Mouse (Mus musculus): ENCODE data around the gene Pogz.
"Not testable (repeated sequence)": the region's sequence is repeated elsewhere in the genome, so short reads cannot be mapped to it uniquely, and the experiment has no call there.

The Pogz gene

DNA sequence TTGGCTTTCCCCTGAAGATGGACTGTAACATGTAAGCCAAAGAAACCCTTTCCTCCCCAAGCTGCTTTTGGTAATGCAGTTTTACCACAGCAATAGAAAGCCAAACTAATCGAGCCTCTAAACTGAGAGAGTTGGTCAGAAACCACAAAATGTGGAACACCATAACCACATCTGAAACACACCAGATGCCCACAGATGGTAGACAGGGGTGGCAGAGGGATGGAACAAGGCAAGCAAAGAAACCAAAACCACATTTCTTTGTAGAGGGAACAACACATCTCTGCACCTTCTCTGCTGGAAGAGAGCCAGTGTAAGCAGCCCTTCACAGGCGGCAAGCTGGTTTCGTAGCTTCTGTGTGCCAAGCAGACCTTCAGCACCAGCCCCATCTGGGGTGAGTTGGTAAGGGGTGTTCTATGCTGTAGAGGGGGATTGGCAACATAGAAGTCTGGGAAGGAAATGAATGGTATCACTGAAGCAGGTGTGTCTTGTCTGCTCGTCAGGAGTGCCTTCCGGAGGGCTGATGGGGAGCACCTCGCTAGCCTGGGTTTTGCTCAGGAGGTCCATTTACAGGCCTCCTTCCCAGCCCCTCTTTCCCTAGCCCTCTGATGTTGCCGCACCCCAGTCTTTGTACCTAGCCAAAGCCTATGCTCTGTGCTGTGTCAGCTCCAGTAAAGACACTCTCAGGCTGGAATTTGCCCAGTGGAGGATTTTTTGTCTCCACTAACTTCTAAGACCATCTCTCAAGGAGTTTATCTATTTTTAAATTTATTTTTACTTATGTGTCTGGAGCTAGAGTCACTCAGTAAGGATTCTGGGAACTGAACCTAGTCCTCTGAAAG lies 78.8 kb downstream of the Pogz start:
- DNase-seq (ENCODE audit: low spot score) = no peak

DNA sequence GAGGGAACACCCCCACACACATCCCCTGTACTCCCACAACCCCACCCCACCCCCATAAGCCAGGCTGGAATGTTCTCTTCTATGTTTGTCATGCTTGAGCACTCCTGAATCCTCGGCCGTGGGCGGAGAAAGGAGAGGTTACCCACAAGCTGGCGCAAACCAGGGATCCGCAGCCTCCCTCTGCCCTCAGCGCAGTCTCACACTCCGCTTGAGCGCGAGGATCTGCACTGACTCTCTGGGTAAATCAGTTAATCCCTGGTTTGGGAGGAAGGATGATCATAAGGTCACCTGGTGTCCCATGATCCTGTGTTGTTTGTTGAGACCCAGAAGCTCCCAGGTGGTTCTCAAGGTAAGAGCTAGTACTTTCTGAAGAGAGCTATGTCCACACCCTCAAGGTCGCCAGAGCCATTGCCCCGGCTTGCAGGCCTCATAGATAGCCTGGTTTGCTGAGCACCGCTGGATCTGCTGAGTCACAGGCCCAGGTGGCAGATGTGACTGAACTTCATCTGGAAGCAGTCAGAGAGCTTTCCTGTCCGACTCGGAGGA lies 80.5 kb downstream of the Pogz start:
- DNase-seq (ENCODE audit: low spot score) = no peak

DNA sequence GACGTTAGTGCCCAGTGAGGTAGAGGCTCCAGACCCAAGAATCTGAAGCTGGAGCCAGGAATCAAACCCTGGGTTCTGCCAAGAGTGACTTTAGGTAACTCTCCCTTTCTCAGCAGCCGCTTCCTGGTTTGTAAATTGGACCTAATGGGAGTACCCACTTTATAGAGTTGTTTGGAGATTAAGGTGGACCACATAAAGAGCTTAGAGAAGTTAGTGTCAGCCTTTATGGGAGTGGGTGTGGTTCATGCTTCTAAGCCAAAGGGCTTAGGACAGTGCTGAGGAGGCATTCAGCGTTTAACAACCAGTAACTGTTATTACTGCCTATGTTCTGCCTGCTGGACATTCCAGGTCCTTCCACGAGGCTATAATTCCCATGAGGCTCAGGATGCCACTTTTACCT lies 81.5 kb downstream of the Pogz start:
- no peak for DNase-seq (ENCODE audit: low spot score)

DNA sequence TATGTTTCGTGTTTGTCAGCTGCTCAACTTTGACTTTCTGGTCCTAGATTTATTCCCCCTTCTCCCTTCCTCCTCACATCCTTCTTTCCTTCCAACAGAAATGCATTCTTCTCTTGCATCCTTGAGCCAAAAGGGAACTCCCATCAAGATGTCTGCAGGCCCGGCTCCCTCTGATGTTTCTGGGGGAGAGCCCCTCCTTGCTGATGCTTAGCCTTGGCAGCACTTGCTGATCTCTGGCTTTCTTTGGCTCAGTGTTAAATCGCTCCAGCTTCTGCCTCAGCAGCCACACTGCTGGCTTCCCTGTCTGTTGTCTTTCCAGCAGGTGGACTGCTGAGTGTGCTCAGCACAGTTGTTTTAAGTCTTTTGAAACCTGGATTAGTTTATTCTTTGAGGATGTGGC lies 83.7 kb downstream of the Pogz start:
- DNase-seq (ENCODE audit: low spot score) = no peak

DNA sequence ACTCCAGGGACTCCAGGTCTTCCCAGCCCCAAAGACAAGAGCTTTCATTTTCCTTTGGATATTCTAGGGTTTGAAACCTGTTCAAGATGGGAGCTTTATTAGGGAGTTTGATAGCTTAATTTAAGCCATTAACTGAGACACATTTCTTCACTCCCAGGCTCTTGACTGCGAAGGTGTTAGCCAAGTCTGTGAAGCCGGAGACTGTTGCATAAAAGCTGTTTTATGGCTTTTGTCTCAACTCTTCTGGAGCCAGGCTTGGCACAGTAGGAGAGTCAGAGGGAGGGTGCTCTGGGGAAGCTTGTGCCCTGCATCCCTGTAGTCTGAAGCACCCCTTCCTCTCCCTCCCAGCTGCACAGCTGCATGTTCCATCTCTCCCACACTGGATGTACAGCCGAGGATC lies 85.0 kb downstream of the Pogz start:
- DNase-seq (ENCODE audit: low spot score) = no peak

DNA sequence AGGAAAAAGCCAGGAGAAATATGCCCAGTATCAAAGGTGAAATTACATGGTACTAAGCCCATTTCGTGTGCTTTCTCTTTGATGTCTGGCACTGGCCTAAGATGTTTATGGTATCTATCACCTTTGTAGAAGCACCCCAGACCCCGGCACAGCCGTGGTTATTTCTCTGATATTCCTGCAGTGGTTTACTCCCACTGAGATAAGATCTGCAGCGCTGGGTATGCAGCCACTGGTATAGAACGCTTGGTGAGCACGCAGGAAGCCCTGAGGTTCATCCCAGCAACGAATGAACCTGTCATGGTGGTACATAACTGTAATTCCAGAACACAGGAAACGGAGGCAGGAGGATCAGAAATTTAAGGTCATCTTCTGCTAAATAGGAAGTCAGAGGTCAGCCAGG lies 87.3 kb downstream of the Pogz start:
- DNase-seq (ENCODE audit: low spot score) = no peak

DNA sequence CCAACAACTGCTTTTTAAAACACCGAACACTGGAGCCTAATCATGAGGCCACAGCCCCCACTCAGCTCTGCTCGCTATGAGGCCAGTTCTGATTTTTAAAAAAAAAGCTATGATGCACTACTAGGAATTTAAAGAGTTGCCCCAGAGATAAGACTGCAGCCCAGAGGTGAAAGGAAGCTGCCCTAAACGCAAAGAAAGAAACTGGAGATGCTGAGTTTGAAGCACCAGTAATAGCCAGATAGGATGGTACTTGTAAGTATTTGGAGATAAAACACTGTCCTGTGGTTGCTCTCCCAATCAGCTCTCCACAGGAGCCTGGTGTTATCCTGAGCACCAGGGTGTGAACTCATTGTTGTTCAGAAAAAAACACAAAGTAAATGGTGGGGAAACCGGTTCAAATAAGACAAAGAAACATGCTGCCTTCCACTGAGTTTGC lies 89.0 kb downstream of the Pogz start:
- not testable (repeated sequence) for DNase-seq (ENCODE audit: low spot score)

DNA sequence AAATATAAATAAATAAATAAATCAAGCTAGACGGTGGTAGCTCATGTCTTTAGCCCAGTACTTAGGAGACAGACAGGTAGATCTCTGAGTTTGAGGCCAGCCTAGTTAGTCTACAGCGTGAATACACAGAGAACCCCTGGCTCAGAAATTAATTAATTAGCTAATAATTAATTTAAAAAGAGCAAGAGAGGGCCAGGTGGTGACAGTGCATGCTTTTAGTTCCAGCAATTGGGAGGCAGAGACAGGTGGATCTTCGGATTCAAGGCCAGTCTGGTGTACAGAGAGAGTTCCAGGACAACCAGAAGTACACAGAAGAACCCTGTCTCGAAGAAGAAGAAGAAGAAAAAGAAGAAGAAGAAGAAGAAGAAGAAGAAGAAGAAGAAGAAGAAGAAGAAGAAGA lies 91.6 kb downstream of the Pogz start:
- DNase-seq (ENCODE audit: low spot score) = not testable (repeated sequence)

DNA sequence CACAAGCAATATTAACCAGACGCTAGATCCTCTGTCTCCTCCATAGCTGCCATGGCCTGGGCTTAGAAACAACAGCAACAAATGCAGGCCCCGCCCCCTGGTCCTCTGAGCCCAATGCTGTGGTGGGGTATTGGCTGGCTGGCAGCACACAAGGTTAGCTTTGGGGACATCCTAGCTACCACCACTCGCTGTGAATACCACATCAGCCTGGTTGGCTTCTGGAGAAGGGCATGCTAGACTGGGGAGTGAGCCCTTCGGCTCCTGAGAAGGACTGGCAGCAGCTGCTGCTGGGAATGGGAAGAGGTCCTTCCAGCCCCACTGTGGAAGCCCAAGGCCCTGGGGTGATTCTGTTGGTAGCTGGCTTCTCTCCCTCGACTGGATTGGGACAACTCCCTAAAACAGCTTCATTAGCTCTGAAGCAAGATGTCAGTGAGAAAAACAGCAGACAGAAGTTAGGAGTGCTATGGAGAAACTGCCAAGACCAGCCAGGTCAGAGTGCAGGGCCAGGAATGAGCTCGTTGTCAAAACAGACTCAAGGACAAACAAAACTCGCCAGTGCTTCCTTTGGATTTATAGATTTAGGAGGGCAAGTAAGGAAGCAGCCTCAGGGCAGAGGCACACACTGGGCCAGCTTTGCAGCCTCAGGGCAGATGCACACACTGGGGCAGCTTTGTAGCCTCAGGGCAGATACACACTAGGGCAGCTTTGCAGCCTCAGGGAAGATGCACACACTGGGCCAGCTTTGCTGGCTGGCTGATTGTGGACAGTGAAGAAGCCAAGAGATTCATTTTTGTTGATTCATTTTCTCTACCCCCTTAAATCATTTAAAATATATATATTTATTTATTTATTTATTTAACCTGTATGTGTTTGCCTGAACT lies 93.3 kb downstream of the Pogz start:
- DNase-seq (ENCODE audit: low spot score) = not testable (repeated sequence)

DNA sequence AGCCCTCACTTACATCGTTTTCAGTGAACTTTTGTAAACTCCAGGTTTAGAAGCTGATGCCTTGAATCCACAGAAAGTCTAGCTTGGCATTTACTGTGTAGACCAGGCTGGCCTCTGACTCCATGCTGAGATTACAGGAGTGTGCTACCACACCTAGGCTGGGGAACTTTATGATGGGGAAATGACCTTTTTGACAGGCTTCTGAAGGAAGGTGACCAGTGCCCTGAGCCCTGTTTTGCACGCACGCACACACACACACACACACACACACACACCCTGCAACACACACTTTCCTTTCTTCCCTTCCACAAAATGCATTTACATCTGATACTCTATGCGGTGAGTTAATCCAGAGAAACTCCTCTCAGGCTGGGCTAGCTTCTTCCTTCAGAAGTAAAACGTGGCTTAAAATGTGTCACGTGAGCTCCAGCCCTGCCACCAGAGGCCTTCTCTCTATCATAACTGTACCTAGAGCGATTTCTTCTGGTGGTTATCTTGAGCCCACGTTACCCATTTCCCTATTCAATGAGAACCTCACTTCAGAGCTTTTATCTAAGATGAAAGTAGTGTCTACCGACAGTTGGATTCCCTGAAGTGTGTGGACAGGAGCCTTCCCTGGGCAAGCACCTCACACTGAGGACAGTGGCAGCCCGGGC lies 94.2 kb downstream of the Pogz start:
- DNase-seq (ENCODE audit: low spot score) = not testable (repeated sequence)
